Mouse (Mus musculus): ENCODE data around the gene Txnl4b.

- TF ChIP-seq POLR2A (IDR thresholded peaks at IDR 0.05; ENCODE audit: insufficient read depth, low read length) (no peak), CTCF (IDR thresholded peaks at IDR 0.05; ENCODE audit: low read depth, low read length) (no peak), EP300 (IDR thresholded peaks at IDR 0.05; ENCODE audit: insufficient read depth, low read depth, low read length) (no peak)
These were observed 49.9 kb downstream of the Txnl4b start for GRCm38 (mm10) chr8:109615569-109615968.

All from ES-Bruce4 (cell line).